Mouse (Mus musculus): ENCODE measurements around the gene Stt3b.

DNA sequence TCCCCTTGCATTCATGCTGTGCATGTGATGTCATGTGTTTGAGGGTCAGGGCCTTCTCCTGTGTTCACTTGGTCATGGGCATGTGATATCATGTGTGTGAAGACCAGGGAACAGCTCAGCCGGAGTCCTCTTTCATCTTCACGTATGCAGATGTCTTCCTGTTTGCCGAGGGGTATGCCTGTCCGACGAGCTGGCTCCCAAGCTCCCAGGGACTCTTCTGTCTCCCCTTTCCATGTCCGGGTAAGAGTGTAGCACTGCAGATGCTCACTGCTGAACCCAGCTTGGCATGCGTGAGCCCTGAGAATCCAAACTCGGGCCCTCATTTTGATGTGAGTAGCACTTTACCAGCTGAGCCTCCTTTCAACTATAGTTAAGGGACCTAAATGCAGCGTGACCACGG, 13.4 kb upstream of the Stt3b start:
- TF ChIP-seq TAL1 (IDR thresholded peaks at IDR 0.05; ENCODE audit: low read length) (no peak), GATA1 (IDR thresholded peaks at IDR 0.05; ENCODE audit: low read length) (no peak)

Measured in erythroblast, embryonic 14.5 days (primary cell).